Mouse (Mus musculus): ENCODE data around the gene Zfp622. TPM values are rescaled to one million over a fixed set of nuclear protein-coding genes. Genes with fewer than 3 reads are reported as not detected.

Zfp622 gene
- polyA plus RNA-seq, 1 experiment from 2014 or later, result 20.9 TPM

GRCm38 (mm10) chr15:25946482-25946881, 37.7 kb upstream of the Zfp622 start:
- ATAC-seq (ENCODE audit: insufficient read depth, low FRiP score), result no peak
- Histone ChIP-seq H3K36me3 (ENCODE audit: control insufficient read depth, insufficient read depth, low read length) (no peaks in the 10 kb centered on the region), H3K4me2 (ENCODE audit: low read depth, low read length) (no peak overlapping the region), H3K27me3 (ENCODE audit: control insufficient read depth, insufficient read depth, low read length) (no peaks in the 10 kb centered on the region), H3K4me1 (ENCODE audit: control insufficient read depth, insufficient read depth, low read length) (no peaks in the 10 kb centered on the region; the same call in 1 of the 2 replicates), H3K27ac (ENCODE audit: low read length) (no peak overlapping the region), H3K9me3 (replicated peaks; ENCODE audit: control insufficient read depth, low read length) (no peaks in the 10 kb centered on the region), H3K9ac (ENCODE audit: low read length) (no peak overlapping the region), H3K4me3 (replicated peaks; ENCODE audit: low read length) (no peak overlapping the region)
- WGBS, result 94% methylated on average over 7 of the region's 7 CpGs

- Histone ChIP-seq H3K4me2 (ENCODE audit: low read depth, low read length) (no peak overlapping the region), H3K4me1 (ENCODE audit: control insufficient read depth, insufficient read depth, low read length) (no peaks in the 10 kb centered on the region; the same call in 1 of the 2 replicates), H3K9ac (ENCODE audit: low read length) (no peak overlapping the region), H3K27ac (ENCODE audit: low read length) (no peak overlapping the region), H3K27me3 (ENCODE audit: control insufficient read depth, insufficient read depth, low read length) (no peaks in the 10 kb centered on the region), H3K4me3 (replicated peaks; ENCODE audit: low read length) (no peak overlapping the region), H3K36me3 (ENCODE audit: control insufficient read depth, insufficient read depth, low read length) (no peaks in the 10 kb centered on the region), H3K9me3 (replicated peaks; ENCODE audit: control insufficient read depth, low read length) (no peaks in the 10 kb centered on the region)
- 80% methylated on average over 8 of the region's 8 CpGs for WGBS
- no peak for ATAC-seq (ENCODE audit: insufficient read depth, low FRiP score)
These were observed 36.8 kb upstream of the Zfp622 start for GRCm38 (mm10) chr15:25947383-25947782.

- no peak for ATAC-seq (ENCODE audit: insufficient read depth, low FRiP score)
- WGBS, result 74% methylated on average over 26 of the region's 26 CpGs
- H3K9me3 ChIP-seq (replicated peaks; ENCODE audit: control insufficient read depth, low read length), result no peaks in the 10 kb centered on the region
- no peaks in the 10 kb centered on the region for H3K36me3 ChIP-seq (ENCODE audit: control insufficient read depth, insufficient read depth, low read length)
- H3K27me3 ChIP-seq (ENCODE audit: control insufficient read depth, insufficient read depth, low read length), result no peaks in the 10 kb centered on the region
- no peak overlapping the region for H3K9ac ChIP-seq (ENCODE audit: low read length)
- no peak overlapping the region for H3K4me3 ChIP-seq (replicated peaks; ENCODE audit: low read length)
- H3K4me1 ChIP-seq (ENCODE audit: control insufficient read depth, insufficient read depth, low read length), result no peaks in the 10 kb centered on the region; the same call in 1 of the 2 replicates
- H3K27ac ChIP-seq (ENCODE audit: low read length), result no peak overlapping the region
- H3K4me2 ChIP-seq (ENCODE audit: low read depth, low read length), result no peak overlapping the region
These were observed 35.6 kb upstream of the Zfp622 start for GRCm38 (mm10) chr15:25948257-25949223.

GRCm38 (mm10) chr15:25949696-25950095, 34.5 kb upstream of the Zfp622 start:
- H3K4me2 ChIP-seq (ENCODE audit: low read depth, low read length), result no peak overlapping the region
- no peak overlapping the region for H3K27ac ChIP-seq (ENCODE audit: low read length)
- ATAC-seq (ENCODE audit: insufficient read depth, low FRiP score), result no peak
- no peak overlapping the region for H3K9ac ChIP-seq (ENCODE audit: low read length)
- H3K9me3 ChIP-seq (replicated peaks; ENCODE audit: control insufficient read depth, low read length), result no peaks in the 10 kb centered on the region
- H3K4me3 ChIP-seq (replicated peaks; ENCODE audit: low read length), result no peak overlapping the region
- H3K27me3 ChIP-seq (ENCODE audit: control insufficient read depth, insufficient read depth, low read length), result no peaks in the 10 kb centered on the region
- H3K36me3 ChIP-seq (ENCODE audit: control insufficient read depth, insufficient read depth, low read length), result no peaks in the 10 kb centered on the region
- H3K4me1 ChIP-seq (ENCODE audit: control insufficient read depth, insufficient read depth, low read length), result no peaks in the 10 kb centered on the region; the same call in 1 of the 2 replicates
- WGBS, result 79% methylated on average over 9 of the region's 9 CpGs

- no peak overlapping the region for H3K9ac ChIP-seq (ENCODE audit: low read length)
- no peaks in the 10 kb centered on the region for H3K9me3 ChIP-seq (replicated peaks; ENCODE audit: control insufficient read depth, low read length)
- no peak overlapping the region for H3K4me2 ChIP-seq (ENCODE audit: low read depth, low read length)
- H3K27ac ChIP-seq (ENCODE audit: low read length), result no peak overlapping the region
- H3K4me3 ChIP-seq (replicated peaks; ENCODE audit: low read length), result no peak overlapping the region
- WGBS, result 77% methylated on average over 5 of the region's 5 CpGs
- no peaks in the 10 kb centered on the region for H3K36me3 ChIP-seq (ENCODE audit: control insufficient read depth, insufficient read depth, low read length)
- no peak for ATAC-seq (ENCODE audit: insufficient read depth, low FRiP score)
- H3K27me3 ChIP-seq (ENCODE audit: control insufficient read depth, insufficient read depth, low read length), result no peaks in the 10 kb centered on the region
- H3K4me1 ChIP-seq (ENCODE audit: control insufficient read depth, insufficient read depth, low read length), result no peaks in the 10 kb centered on the region
These were observed 33.6 kb upstream of the Zfp622 start for GRCm38 (mm10) chr15:25950584-25950983.

GRCm38 (mm10) chr15:25951037-25951436, 33.1 kb upstream of the Zfp622 start:
- no peak overlapping the region for H3K4me3 ChIP-seq (replicated peaks; ENCODE audit: low read length)
- no peaks in the 10 kb centered on the region for H3K9me3 ChIP-seq (replicated peaks; ENCODE audit: control insufficient read depth, low read length)
- no peak overlapping the region for H3K27ac ChIP-seq (ENCODE audit: low read length)
- no peak overlapping the region for H3K9ac ChIP-seq (ENCODE audit: low read length)
- H3K27me3 ChIP-seq (ENCODE audit: control insufficient read depth, insufficient read depth, low read length), result no peaks in the 10 kb centered on the region
- WGBS, result 62% methylated on average over 4 of the region's 4 CpGs
- ATAC-seq (ENCODE audit: insufficient read depth, low FRiP score), result no peak
- no peak overlapping the region for H3K4me2 ChIP-seq (ENCODE audit: low read depth, low read length)
- H3K36me3 ChIP-seq (ENCODE audit: control insufficient read depth, insufficient read depth, low read length), result no peaks in the 10 kb centered on the region
- no peaks in the 10 kb centered on the region for H3K4me1 ChIP-seq (ENCODE audit: control insufficient read depth, insufficient read depth, low read length)

GRCm38 (mm10) chr15:25956001-25956400, 28.2 kb upstream of the Zfp622 start:
- Histone ChIP-seq H3K4me3 (replicated peaks; ENCODE audit: low read length) (no peak overlapping the region), H3K9ac (ENCODE audit: low read length) (no peak overlapping the region), H3K4me2 (ENCODE audit: low read depth, low read length) (no peak overlapping the region), H3K27me3 (ENCODE audit: control insufficient read depth, insufficient read depth, low read length) (no peaks in the 10 kb centered on the region), H3K27ac (ENCODE audit: low read length) (no peak overlapping the region), H3K4me1 (ENCODE audit: control insufficient read depth, insufficient read depth, low read length) (no peaks in the 10 kb centered on the region), H3K9me3 (replicated peaks; ENCODE audit: control insufficient read depth, low read length) (no peaks in the 10 kb centered on the region), H3K36me3 (ENCODE audit: control insufficient read depth, insufficient read depth, low read length) (no peaks in the 10 kb centered on the region)
- WGBS, result 70% methylated on average over 5 of the region's 5 CpGs
- ATAC-seq (ENCODE audit: insufficient read depth, low FRiP score), result no peak

- H3K9ac ChIP-seq (ENCODE audit: low read length), result no peak overlapping the region
- no peaks in the 10 kb centered on the region for H3K4me1 ChIP-seq (ENCODE audit: control insufficient read depth, insufficient read depth, low read length)
- H3K4me2 ChIP-seq (ENCODE audit: low read depth, low read length), result no peak overlapping the region
- ATAC-seq (ENCODE audit: insufficient read depth, low FRiP score), result no peak
- no peaks in the 10 kb centered on the region for H3K27me3 ChIP-seq (ENCODE audit: control insufficient read depth, insufficient read depth, low read length)
- H3K4me3 ChIP-seq (replicated peaks; ENCODE audit: low read length), result no peak overlapping the region
- no peaks in the 10 kb centered on the region for H3K9me3 ChIP-seq (replicated peaks; ENCODE audit: control insufficient read depth, low read length)
- H3K27ac ChIP-seq (ENCODE audit: low read length), result no peak overlapping the region
- no peaks in the 10 kb centered on the region for H3K36me3 ChIP-seq (ENCODE audit: control insufficient read depth, insufficient read depth, low read length)
- 47% methylated on average over 11 of the region's 11 CpGs for WGBS
These were observed 27.6 kb upstream of the Zfp622 start for GRCm38 (mm10) chr15:25956422-25957117.

- no peak overlapping the region for H3K4me2 ChIP-seq (ENCODE audit: low read depth, low read length)
- no peaks in the 10 kb centered on the region for H3K4me1 ChIP-seq (ENCODE audit: control insufficient read depth, insufficient read depth, low read length)
- WGBS, result 68% methylated on average over 10 of the region's 10 CpGs
- H3K36me3 ChIP-seq (ENCODE audit: control insufficient read depth, insufficient read depth, low read length), result no peaks in the 10 kb centered on the region
- no peaks in the 10 kb centered on the region for H3K27me3 ChIP-seq (ENCODE audit: control insufficient read depth, insufficient read depth, low read length)
- no peak overlapping the region for H3K9ac ChIP-seq (ENCODE audit: low read length)
- no peaks in the 10 kb centered on the region for H3K9me3 ChIP-seq (replicated peaks; ENCODE audit: control insufficient read depth, low read length)
- no peak overlapping the region for H3K4me3 ChIP-seq (replicated peaks; ENCODE audit: low read length)
- ATAC-seq (ENCODE audit: insufficient read depth, low FRiP score), result no peak
- H3K27ac ChIP-seq (ENCODE audit: low read length), result no peak overlapping the region
These were observed 26.5 kb upstream of the Zfp622 start for GRCm38 (mm10) chr15:25957651-25958050.
